Mouse (Mus musculus): Measurements from ENCODE around the gene Gm13305.
"Not testable (repeated sequence)": the region's sequence is repeated elsewhere in the genome, so short reads cannot be mapped to it uniquely, and the experiment has no call there.

Gm13305 gene

DNA sequence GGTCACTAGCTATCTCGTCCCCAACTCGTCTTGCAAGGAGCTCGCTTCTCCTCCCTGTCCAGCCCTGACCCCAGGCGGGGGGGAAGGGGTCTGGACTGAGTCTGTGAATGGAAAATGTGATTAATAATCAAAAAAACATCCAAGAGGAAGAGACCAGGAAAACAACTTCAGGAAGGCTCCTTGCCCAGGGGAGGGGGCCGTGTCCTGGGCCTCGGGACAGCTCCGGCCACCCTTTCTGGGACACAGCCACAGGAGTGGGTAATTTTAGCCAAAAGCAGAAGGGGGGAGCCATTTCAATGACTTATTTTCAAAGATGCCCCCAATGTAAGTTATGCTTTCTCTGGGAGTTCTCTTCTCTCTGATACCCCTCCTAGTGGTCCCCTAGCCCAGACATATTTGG is at the start of gene Gm13305:
TSS of gene Gm13305 (minus strand) at position 101 of the 400 bp plus-strand sequence.
- ATAC-seq (ENCODE audit: low TSS enrichment), result not testable (repeated sequence)

DNA sequence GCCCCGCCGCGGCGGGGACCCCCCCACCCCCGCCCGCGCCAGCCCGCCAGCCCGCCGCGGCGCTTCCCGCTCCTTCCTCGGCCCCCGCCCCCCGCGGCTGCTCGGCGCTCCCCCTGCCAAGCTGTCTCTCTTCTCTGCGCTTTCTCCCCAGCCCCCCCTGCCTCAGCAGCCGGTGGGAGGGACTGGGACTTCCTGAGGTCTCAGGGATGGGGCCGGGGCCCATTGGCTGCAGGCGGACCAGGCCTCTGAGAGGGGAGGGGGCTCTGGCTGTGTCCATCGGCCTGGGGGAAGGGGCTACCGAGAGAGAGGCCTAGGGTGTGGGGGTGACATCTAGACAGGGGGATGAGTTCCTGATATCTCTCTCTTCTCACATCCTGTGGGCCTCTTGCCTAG is 16.6 kb upstream of the Gm13305 start:
- 0 out of 2 replicates have a peak, but pooled peaks have one; percentile 41 for ATAC-seq (ENCODE audit: low TSS enrichment)

DNA sequence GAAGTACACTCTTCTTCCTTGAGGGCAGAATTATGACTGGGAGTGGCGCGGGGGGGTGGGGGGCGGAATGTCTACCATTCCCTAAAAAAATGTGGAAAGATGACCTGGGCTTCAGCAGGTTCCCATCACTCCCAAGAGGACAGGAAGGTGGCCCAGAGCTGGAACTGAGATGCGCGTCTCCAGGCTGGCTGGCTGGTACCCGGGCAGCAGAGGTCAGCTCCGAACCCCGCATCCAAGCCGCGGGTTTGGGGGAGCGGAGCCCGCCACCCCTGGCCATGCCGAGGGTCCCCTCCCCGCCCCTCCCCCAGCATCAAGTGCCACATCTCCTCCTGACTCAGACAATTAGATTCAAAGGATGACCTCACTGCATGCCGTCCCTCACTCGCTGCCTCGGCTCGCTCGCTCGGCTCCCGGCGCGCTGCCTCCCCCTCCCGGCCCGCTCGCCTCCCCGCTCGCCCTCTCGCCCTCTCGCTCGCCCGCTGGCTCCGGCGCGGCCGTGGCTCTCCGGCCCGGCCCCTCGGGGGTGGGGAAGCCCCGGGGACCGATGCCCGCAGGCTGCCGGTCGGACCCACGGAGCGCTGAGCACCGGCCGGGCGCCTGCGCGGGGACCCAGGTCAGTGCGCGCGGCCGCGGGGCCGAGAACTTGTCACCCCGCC is 16.0 kb upstream of the Gm13305 start:
- not testable (repeated sequence) for ATAC-seq (ENCODE audit: low TSS enrichment)

DNA sequence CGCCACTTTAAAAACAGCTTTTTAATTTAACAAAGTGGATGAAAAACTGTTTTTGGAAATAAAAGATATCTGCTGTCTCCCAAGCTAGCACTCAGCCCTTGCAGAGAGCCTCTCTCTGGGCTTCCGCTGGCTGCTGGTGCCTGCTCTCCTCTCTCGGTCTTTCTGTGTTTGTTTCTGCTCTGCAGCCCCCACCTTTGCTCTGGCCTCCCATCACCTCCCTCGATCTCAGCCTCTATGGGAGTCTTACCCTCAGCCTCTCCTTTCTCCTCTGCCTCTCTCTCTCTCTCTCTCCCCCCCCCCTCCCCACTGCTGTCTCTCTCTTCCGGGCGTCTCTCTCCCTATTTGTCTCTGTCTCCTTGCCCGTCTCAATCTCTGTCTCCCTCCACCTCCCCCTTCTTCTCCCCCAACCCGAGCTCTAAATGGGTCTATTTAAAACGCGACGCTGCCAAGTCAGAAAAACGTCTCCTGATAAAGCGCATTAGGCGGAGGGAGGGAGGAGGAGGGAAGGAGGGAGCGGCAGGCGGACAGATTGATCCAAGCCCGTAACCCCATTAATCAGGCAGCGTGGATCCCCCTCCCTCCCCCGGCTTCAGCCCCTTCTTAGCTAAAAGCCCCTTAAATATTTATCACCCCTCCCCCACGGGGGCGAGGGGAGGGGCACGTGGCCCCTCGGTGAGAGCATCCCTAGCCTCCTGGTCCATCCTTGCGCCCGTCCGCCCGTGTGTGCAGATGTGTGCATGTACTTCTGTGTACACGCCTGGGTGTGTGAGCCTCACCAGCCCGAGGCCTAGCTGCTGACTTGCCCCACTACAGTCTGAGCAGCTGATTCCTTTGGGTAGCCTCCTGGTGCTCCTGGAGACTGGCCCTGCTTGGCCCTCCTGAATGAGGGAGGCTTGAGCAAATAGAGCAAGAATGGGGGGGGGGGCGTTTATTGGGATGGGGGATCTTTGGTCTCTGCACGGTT is 15.1 kb upstream of the Gm13305 start:
- peak; percentile 38; the same call in 1 of the 2 replicates for ATAC-seq (ENCODE audit: low TSS enrichment)

DNA sequence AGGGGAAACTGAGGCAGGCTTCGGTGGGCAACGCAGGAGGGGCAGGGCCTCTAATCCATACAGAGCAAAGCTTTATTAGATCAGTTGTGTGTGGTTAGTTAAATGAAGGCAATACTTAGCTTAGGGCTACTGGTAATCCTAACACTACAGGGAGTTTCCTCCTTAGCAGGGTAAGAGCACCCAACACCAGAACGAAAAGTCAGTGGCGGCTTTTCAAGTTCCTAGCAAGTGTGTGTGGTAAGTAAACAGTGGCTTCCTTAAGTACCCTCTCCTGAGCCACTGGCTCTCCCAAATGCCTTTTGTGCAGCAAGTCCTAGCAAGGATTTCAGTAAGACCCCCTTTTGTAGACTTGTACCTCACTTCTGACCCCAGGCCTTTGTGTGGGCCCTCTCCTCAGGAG is 9.8 kb upstream of the Gm13305 start:
- not testable (repeated sequence) for ATAC-seq (ENCODE audit: low TSS enrichment)

DNA sequence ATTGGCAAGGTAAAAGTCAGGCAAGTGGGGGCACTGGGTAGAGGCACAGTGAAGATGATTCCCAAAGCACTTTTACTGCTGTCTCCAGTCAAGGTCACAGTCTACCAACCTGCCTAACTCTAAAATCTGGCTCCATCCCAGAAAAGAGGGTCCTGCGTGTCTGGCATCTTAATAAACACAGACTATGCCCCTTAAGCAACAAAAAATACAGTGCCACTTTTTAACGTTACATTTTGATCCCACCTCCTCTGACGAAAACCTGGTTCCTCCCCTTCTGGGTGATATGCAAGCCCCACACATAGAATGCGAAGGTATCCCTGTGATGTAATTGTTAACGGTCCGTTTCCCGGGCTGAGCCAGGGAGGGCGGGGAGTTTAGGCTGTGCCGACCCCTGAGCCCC is 15.3 kb downstream of the Gm13305 start, which contains the start of gene Gm13306:
TSS of gene Gm13306 (plus strand) at position 301 of the 400 bp plus-strand sequence.
- ATAC-seq (ENCODE audit: low TSS enrichment), result not testable (repeated sequence)

DNA sequence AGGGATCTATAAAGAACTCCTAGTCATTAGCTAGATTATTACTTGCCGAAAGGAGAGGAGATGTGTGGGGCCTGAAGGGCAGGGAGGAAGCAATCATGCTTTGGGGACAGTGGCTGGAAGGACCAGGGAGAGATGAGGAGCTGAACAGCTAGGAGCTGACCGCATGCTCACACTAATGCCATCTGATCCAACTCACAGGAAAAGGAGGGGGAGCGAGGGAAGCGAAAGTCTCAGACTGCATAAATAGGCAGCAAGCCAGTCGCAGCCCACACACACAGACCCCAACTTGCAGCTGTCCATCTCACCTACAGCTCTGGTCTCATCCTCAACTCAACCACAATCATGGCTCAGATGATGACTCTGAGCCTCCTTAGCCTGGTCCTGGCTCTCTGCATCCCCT is 53.9 kb downstream of the Gm13305 start, which contains the start of gene Gm13304:
TSS of gene Gm13304 (plus strand) at position 301 of the 400 bp plus-strand sequence.
- not testable (repeated sequence) for ATAC-seq (ENCODE audit: low TSS enrichment)
